Mouse (Mus musculus) cerebellum, adult 2 months (tissue): ENCODE measurements at regions not wholly inside any gene's neighbourhood (a gene's known extent, or its start where the extent isn't known, plus 50 kb on each side); places are given as distances from the start of the nearest gene placed in this dataset.

Source experiments
- CTCF ChIP-seq: fragments of 200-500 bp; IDR thresholded peaks from 2 replicates; pipeline ENCODE4 v1.5.1; 2011; ENCODE audit warnings: low read depth, mild to moderate bottlenecking, control low read depth, low read length, moderate library complexity, borderline replicate concordance; ENCODE audit not compliant: insufficient read depth
- POLR2A ChIP-seq: fragments of 200-500 bp; IDR thresholded peaks from 2 replicates; pipeline ENCODE4 v1.6.1; 2011; ENCODE audit warnings: low read length, control low read depth, borderline replicate concordance; ENCODE audit not compliant: insufficient read depth

DNA sequence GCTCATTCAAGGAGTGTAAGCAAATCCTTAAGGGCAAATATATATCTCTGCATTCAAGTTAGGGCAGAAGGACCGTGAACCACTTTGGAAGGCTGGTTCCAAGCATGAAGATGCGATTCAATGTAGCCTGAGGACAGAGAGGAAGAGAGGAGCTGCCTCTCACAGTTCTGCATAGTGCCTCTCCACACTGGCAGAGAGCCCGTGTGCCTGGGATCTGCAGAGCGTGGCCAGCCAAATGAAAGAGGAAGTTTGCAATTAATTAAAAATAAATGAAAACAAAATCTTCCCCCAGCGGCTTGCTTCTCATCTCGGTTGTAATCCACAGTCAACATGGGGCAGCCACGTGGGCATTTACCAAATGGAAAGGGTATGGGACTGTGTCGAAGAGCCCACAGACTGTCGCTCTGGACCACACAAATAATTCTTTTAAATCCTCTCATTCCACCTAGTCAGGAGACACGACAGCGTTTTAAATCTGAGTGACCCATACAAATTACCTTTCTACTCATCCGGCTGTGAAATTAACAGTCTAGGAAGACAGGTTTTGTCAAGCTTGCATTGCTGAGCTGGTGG is 129.1 kb upstream of the Col1a2 start:
- TF ChIP-seq CTCF: no peak
- TF ChIP-seq POLR2A: no peak
